Mouse (Mus musculus): ENCODE results near the gene Casd1. TPM values are rescaled to one million over a fixed set of nuclear protein-coding genes. Genes with fewer than 3 reads are reported as not detected.

Casd1 gene
- 11.0 and 12.3 TPM in 2 replicates for total RNA-seq (2012; rRNA removed)
- polyA plus RNA-seq (2012; ENCODE audit: insufficient read depth in 1 of 2, insufficient read length in 2 of 2, low read depth in 1 of 2, low replicate concordance in 2 of 2, missing spikeins in 1 of 2) = 10 to 100 TPM in 1 of 2 experiments, not detected in 1; 12.6 TPM

DNA sequence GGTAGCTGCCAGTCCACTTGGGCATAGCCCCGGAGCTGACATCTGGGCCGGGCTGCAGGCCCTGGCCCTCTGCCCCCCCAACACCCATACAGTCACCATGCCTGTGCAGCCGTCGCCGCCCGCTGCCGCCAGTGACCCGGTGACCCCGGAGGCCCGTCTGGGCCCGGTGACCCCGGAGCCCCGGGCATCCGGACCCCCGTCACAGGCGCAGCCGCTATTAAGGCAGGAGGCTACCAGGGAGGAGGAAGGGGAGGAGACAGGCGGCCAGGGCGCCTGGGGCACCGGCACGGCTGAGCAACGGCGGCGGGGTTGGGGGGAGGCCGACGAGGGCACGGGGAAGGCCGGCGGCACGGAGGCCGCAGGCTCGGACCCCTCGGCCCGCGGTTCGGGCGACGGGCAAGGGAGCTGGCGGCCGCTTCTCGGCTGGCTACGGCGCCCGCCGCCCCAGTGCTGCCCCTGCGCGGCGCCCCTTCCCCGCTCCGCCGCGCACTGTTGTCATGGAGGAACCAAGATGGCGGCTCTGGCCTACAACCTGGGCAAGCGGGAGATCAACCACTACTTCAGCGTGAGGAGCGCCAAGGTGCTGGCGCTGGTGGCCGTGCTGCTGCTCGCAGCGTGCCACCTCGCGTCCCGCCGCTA lies at the start of gene Casd1:
TSS of gene Casd1 (plus strand) at position 182 of the 639 bp plus-strand sequence.
- Histone ChIP-seq H3K9me3 (replicated peaks; ENCODE audit: insufficient read depth, low read length) (no peaks in the 10 kb centered on the region), H3K79me2 (ENCODE audit: control insufficient read depth, insufficient read depth, low read length, poor library complexity) (peaks cover 17% of the 10 kb centered on the region), H3K4me3 (ENCODE audit: control insufficient read depth in 1 of 2, insufficient read depth in 1 of 2, low read depth in 2 of 2, low read length in 2 of 2) (peak within 1 kb of the TSS; percentile 85 to 92), H3K27me3 (ENCODE audit: control insufficient read depth in 1 of 2, insufficient read depth in 2 of 2, low read length in 2 of 2) (peaks cover 2 to 4% of the 10 kb centered on the region in 2 experiments; a peak in 1 of 4 replicates), H3K27ac (ENCODE audit: control insufficient read depth, low read depth, low read length) (peak within 1 kb of the TSS; percentile 66), H3K9ac (ENCODE audit: control insufficient read depth, low read depth, low read length, poor library complexity, severe bottlenecking) (peak within 1 kb of the TSS; percentile 92), H3K36me3 (ENCODE audit: control insufficient read depth in 1 of 2, insufficient read depth in 2 of 2, low read length in 2 of 2) (peaks cover 0 to 20% of the 10 kb centered on the region in 2 experiments; a peak in 2 of 4 replicates), H3K4me1 (ENCODE audit: control insufficient read depth in 1 of 2, insufficient read depth in 2 of 2, low read length in 2 of 2) (peaks cover 0 to 10% of the 10 kb centered on the region in 2 experiments; a peak in 3 of 4 replicates)
- peak; percentile 59 for DNase-seq (ENCODE audit: low read depth, low spot score)
- TF ChIP-seq NELFE (IDR thresholded peaks at IDR 0.05; ENCODE audit: low read depth, low read length) (peak; percentile 30), POLR2A (IDR thresholded peaks at IDR 0.05; ENCODE audit: control insufficient read depth in 1 of 2, insufficient read depth in 1 of 2, low read depth in 1 of 2, low read length in 2 of 2, poor library complexity in 1 of 2) (peak; percentile 46 to 50; a peak in 2 of 4 replicates), USF1 (IDR thresholded peaks at IDR 0.05; ENCODE audit: low read depth, low read length) (no peak), TBP (IDR thresholded peaks at IDR 0.05; ENCODE audit: low read depth, low read length) (peak; percentile 19; the same call in 1 of the 2 replicates), CTCF (IDR thresholded peaks at IDR 0.05 in 2 of 3, conservative IDR thresholded peaks at IDR 0.05 in 1 of 3; ENCODE audit: control insufficient read depth in 1 of 3, insufficient read depth in 1 of 3, low read depth in 2 of 3, low read length in 3 of 3, poor library complexity in 1 of 3, severe bottlenecking in 1 of 3) (no peak), MAX (IDR thresholded peaks at IDR 0.05; ENCODE audit: low read length) (no peak), MYB (IDR thresholded peaks at IDR 0.05; ENCODE audit: low read depth, low read length) (no peak)

GRCm38 (mm10) chr6:4555366-4555765 lies 45.3 kb upstream of the Casd1 start:
- TF ChIP-seq RCOR1 (IDR thresholded peaks at IDR 0.05; ENCODE audit: low read depth, low read length) (no peak), SMC3 (IDR thresholded peaks at IDR 0.05; ENCODE audit: low read depth, low read length) (no peak), CTCF (IDR thresholded peaks at IDR 0.05 in 2 of 3, conservative IDR thresholded peaks at IDR 0.05 in 1 of 3; ENCODE audit: control insufficient read depth in 1 of 3, insufficient read depth in 1 of 3, low read depth in 2 of 3, low read length in 3 of 3, poor library complexity in 1 of 3, severe bottlenecking in 1 of 3) (no peak), ETS1 (IDR thresholded peaks at IDR 0.05; ENCODE audit: low read depth, low read length) (no peak), CHD2 (IDR thresholded peaks at IDR 0.05; ENCODE audit: low read length) (no peak), POLR2AphosphoS5 (IDR thresholded peaks at IDR 0.05; ENCODE audit: borderline replicate concordance, low read depth, low read length) (no peak), GATA1 (IDR thresholded peaks at IDR 0.05; ENCODE audit: low read depth, low read length) (no peak), JUND (IDR thresholded peaks at IDR 0.05; ENCODE audit: low read depth, low read length) (no peak), MAFK (IDR thresholded peaks at IDR 0.05; ENCODE audit: borderline replicate concordance, low read depth, low read length) (no peak), ZC3H11A (IDR thresholded peaks at IDR 0.05; ENCODE audit: low read depth, low read length) (no peak), MAX (IDR thresholded peaks at IDR 0.05; ENCODE audit: low read length) (no peak), KAT2A (conservative IDR thresholded peaks at IDR 0.05; ENCODE audit: low read depth, low read length) (no peak), MYB (IDR thresholded peaks at IDR 0.05; ENCODE audit: low read depth, low read length) (no peak), USF1 (IDR thresholded peaks at IDR 0.05; ENCODE audit: low read depth, low read length) (no peak)
- Histone ChIP-seq H3K9me3 (replicated peaks; ENCODE audit: insufficient read depth, low read length) (no peaks in the 10 kb centered on the region), H3K27ac (ENCODE audit: control insufficient read depth, low read depth, low read length) (no peak overlapping the region), H3K27me3 (ENCODE audit: control insufficient read depth in 1 of 2, insufficient read depth in 2 of 2, low read length in 2 of 2) (peaks cover 15 to 16% of the 10 kb centered on the region in 2 experiments), H3K36me3 (ENCODE audit: control insufficient read depth in 1 of 2, insufficient read depth in 2 of 2, low read length in 2 of 2) (no peaks in the 10 kb centered on the region), H3K9ac (ENCODE audit: control insufficient read depth, low read depth, low read length, poor library complexity, severe bottlenecking) (no peak overlapping the region), H3K79me2 (ENCODE audit: control insufficient read depth, insufficient read depth, low read length, poor library complexity) (no peaks in the 10 kb centered on the region), H3K4me1 (ENCODE audit: control insufficient read depth in 1 of 2, insufficient read depth in 2 of 2, low read length in 2 of 2) (no peaks in the 10 kb centered on the region), H3K4me3 (ENCODE audit: control insufficient read depth in 1 of 2, insufficient read depth in 1 of 2, low read depth in 2 of 2, low read length in 2 of 2) (no peak overlapping the region)
- no peak for DNase-seq (ENCODE audit: low read depth, low spot score)

Measured in MEL (cell line).